Mouse (Mus musculus): ENCODE results near the gene Il7r.

- no peak for TF ChIP-seq GATA1 (IDR thresholded peaks at IDR 0.05; ENCODE audit: borderline replicate concordance, low read length)
- TF ChIP-seq FLI1 (IDR thresholded peaks at IDR 0.05; ENCODE audit: low read length) = no peak
These were observed 58.8 kb downstream of the Il7r start for GRCm38 (mm10) chr15:9471053-9471685.
